Mouse (Mus musculus) heart, adult 18-20 months (tissue): ENCODE data around the gene Tmem179b. TPM values are rescaled to one million over a fixed set of nuclear protein-coding genes. Genes with fewer than 3 reads are reported as not detected.

Experiments
- DNase-seq, 2 experiments: peaks; one replicate each; pipeline ENCODE4 v3.0.0; 2021 to 2022; ENCODE audit warnings: mixed read lengths in 1 of 2
- total RNA-seq, 2 experiments: library from RNA; stranded (reverse); gene quantifications; 2 replicates each; pipeline ENCODE4 v1.2.3; 2021

The Tmem179b gene
- total RNA-seq, 2 experiments from 2014 or later = 12.0 to 12.6 TPM

DNA sequence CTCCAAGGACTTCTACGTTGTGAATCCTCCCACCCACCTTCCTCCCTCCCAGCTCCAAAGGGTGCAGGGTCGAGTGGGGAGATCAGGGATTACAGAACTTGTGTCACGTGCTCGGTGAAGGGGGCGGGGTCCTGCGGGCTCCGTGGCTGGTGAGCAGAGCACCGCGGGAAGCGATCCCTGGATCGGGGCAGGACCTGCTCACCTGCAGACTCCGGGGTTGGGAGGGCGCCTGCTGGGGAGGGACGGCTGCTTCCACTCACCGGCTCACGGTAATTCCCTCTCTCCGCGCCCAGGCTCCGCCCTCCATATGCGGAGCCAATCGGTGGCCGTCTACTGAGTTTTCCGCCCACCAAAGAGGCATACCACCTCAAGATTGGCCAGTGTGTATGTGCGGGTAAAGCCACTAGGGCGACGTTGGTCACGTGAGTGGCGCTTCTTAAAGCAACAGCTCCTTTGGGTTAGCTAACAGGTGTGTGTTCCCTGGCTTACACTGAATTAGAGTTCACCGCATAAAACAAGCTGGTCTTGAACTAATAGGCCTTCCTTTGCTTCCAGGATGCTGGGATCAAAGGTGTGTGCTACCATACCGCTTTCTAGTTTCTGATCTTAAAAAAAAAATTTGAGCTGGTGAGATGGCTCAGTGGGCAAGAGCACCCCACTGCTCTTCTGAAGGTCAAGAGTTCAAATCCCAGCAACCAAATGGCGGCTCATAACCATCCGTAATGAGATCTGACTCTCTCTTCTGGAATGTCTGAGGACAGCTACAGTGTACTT is 11.9 kb upstream of the Tmem179b start, which contains the start of gene Taf6l:
Gene Taf6l (minus strand): TSS at position 410 of the 774 bp plus-strand sequence.
- DNase-seq = peak; percentile 94 to 97

DNA sequence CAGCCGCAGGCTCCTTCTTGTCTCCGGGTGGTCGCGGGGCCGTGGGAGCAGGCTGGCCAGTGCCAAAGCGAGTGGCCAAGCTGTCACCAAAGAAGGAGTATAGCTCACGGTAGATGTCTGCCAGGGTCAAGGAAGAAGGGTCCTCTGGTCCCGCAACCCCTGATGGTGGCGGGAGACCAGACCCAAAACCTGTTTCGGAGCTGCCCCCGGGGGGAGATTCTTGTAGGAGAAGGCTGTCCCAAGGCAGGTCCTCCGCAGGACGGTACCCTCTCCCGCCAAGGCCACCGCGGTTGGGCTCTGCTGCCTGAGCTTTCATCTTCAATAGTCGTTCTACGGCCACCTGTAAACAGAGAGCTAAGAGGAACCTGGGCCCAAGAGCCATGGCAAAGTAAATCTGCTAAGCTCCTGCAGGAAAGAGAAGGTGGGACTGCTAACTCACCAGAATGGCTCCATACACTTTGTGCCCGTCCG is 719 bp upstream of the Tmem179b start:
- DNase-seq = no peak

DNA sequence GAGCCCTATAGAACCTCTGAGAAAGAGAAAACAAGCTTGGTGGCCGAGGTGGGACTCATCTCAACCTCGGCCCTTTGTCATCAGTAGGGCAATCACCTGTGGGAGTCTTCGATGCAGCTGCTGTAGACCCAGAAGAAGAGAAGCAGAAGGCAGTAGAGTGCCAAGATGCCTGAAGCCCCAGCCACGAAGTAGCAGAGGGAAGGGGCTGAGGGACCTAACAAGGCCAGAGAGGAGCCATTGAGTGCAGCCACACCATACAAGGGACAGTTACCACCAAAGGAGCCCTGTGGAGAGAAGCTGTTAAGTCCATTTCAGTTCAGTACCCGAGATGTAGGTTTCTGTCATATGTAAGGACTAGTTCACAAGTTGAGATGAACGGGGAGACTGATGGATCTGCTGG is 858 bp downstream of the Tmem179b start:
- DNase-seq = no peak

DNA sequence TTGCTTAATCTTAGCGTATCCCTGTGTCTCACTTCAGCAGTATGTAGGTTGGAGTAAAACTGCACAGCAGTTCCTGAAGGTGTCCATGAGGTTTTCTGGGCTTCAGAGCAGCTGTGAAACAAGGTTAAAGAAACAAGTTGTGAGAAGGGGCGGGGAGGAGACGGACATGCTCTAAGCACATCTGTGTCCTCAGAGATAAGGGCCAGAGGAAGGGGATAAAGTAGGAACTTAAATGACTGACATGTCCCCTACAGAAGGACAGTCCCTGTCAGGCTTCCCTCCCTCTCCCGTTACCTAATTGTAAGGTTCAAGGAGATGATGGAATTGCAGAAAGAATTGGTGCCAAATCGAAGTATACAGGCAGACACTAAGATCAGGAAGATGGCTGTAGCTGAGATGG is 1.3 kb downstream of the Tmem179b start:
- DNase-seq = no peak

DNA sequence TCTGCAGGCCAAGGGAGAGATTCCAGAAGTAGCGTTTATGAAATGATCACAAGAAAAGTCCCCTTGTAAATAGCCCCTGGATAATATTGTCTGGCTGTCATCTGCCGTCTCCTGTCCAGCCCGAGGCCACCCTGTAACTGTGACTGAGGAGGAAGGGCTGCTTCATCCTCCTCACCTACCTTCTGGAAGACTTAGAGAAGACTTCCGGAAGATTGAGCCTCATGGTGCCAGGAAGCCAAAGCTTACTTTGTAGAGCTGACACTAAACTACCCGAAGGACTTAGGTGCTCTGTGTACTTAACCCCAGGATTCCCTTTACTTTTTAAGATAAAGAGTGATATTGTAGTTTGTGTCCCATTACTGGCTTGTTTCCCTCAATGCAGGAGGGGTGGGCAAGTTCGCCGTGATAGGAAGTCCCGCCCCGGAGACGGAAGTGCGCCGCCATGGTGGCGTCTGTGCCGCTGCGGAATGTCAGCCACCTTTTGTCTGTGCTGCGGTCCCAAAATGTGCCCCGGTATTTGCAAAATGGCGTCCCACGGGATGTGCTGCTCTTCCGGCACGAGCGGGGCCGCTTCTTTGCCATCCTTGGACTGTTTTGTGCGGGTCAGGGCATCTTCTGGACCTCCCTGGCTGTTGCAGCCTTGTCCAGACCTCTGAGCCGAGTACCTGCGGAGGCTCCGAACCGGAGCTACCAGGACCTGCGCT is 3.5 kb downstream of the Tmem179b start, which contains the start of gene Tmem223:
Gene Tmem223 (plus strand): TSS at position 430 of the 704 bp plus-strand sequence.
- peak; percentile 86 to 90 for DNase-seq

DNA sequence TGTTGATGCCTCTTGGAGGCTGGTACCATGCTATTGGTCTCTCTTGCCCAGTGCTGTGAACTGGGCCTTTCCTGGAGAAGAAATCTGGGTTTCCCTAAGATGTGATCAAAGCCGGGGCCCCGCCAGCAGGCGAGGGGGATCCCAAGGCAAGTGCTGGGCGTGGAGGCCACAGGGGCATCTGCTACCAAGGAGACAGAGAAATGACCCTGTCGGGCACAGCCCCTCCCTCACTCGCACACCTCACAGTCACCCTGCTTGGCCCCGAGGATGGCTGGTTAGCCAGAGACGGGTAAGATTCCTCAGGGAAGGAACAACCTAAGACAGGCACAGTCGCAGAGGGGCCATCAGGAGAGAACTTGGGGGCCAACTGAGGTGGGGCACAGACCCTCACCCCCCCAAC is 8.7 kb downstream of the Tmem179b start:
- no peak for DNase-seq

DNA sequence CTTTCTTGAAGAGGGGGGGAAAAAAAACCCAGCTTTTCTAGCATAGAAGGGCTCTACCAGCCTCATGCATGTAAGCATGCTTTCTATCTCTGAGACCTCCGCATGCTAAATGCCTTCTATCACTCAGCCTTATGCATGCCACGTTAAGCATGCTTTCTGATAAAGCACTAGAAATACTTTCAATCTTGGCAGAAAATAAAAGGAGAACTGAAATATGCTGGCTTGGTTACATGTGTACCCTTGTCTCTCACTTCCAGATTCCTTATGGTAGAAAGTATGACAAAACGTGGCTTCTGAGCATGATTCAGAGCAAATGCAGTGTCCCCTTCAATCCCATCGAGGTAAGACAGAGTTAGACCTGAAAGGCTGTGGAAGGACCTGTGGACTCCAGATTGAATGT is 11.0 kb downstream of the Tmem179b start:
- DNase-seq = no peak

DNA sequence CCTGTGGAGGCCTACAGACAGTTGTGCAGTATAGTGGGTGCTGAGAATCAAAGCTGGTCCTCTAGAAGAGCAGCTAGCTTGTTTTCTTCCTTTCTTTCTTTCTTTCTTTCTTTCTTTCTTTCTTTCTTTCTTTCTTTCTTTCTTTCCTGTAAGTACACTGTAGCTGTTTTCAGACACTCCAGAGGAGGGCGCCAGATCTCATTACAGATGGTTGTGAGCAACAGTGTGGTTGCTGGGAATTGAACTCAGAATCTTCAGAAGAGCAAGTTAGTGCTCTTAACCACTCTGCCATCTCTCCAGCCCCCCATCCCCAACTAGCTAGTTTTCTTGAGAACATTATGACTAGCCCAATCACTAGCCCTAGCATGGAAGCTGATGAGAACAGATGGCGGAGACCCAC is 13.5 kb downstream of the Tmem179b start:
- DNase-seq = no peak

DNA sequence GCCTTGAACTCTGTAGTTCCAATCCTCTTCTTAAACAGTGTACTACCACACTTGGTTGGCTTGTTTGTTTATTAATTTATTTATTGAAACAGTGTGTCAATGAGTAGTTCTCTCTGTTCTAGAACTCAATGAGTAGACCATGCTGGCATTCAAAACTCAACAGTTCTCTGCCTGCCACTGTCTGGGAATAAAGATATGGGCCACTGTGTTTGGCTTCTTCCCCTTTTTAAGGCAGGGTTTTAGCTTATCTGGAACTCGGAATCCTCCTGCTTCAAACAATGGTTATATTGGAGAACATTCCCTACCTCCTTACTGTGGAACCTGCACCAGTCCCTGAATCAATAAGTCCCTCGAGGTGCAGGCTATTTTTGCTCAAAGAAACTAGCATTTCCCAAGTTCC is 15.4 kb downstream of the Tmem179b start:
- DNase-seq = no peak

DNA sequence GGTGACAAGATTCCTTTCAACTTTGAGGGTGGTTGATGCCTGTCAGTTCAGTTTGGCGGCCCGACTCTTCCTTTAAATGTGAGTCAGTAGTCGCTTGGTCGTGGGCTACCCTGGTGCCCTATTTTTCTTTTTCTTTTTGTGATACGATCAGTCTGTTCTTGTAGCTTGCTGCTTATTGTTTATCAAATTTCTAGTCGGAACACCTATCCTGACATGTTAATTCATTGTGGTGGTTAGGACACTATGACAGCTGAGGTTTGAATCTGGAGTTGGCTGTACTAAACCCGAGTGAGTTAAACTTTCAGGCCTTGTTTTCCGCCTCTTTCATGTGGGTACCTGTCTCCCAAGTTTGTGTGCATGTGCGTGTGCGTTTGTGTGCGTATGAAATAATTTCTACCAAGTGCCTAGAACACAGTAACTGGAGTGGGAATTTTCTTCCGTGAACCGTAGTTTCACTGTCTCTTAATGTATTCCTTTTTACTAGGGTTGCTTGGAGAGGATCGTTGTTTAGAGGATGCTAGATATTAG is 16.7 kb downstream of the Tmem179b start:
- DNase-seq = no peak

DNA sequence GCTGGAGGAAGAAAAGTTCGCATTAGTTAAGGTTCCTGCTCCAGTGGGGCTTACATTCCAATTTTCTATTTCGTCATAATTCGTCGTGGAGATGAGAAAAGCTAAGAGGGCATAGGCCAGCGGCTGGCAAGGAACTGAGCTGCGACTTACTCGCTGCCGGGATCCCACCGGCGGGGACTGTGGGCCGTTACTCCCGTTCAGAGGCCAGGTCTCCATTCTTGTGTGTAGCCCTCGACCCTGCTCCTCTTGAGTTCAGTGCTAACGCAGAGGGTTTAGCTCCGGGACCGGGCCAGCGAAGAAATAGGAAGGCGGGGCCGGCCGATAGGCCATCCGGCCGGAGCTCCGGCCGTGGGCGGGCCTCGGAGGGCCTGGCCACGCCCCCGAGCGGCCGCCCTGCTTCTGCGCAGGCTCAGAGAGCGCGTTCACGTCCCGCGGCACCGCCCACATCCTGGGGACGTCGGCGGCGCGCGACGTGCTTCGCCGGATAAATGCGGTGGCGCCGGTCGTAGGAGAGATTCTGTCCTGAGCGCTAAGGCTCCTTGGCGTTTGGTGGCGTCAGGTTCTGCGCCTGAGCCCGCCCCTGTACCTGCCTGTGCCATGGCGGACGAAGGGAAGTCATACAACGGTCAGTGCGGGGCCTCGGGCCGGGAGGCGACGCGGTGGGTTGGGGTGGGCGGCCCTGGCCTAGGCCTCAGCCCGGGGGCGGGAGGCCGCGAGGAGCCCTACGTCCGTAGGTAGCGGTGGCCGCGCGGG is 17.5 kb downstream of the Tmem179b start, which contains the start of gene Nxf1:
Gene Nxf1 (plus strand): TSS at position 439 of the 753 bp plus-strand sequence.
- peak; percentile 93 to 95 for DNase-seq

DNA sequence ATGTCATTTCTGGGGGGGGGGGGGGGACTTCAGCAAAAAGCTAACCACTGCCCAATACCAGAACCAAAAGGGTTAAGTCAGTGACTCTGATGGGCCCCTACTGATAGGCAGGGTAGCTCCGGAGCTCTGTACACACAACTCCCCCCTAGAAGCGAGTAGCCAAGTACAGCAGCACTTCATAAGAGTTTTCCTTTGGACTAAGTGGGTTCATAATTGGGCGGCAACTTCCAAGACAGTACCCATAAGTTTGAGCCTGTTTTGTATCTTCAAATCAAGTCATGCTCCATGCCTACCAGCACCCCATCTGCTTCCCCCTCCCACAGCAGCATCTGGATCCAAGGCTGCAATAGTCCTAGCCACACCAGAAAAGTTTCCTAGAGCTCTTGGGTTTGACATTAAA is 18.6 kb downstream of the Tmem179b start:
- no peak for DNase-seq

DNA sequence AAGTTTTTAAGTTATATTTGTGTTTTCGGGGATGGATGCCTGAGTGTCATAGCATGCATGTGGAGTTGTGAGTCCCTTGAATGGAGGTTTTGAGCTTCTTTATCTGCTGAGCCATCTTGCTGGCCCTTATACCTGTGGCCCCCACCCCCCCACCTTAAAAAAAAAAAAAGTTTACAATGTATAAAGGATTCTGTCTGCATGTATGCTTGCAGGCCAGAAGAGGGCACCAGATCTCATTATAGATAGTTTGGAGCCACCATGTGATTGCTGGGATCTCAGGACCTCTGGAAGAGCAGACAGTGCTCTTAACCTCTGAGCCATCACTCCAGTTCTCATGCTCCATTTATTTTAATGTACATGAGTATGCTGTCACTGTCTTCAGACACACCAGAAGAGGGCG is 26.9 kb downstream of the Tmem179b start:
- DNase-seq = no peak

DNA sequence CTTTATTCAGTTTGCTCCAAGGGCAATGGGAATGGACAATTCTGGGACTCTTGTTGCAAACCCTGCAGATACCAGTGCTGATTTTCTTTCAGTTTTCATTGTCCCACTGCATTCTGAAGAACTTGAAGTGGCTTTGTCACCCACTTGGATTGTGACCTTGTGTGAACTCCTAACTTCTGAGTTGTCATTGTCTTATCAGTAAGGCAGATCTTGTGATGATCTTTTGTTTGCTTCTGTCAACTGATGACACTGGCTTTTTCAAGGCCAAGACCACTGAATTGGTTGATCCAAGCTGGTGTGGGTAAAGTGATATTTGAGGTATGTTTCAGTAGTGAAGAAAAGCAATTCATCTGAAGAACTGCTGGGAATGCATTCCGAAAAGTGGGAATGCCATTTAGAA is 28.9 kb downstream of the Tmem179b start:
- DNase-seq = no peak

DNA sequence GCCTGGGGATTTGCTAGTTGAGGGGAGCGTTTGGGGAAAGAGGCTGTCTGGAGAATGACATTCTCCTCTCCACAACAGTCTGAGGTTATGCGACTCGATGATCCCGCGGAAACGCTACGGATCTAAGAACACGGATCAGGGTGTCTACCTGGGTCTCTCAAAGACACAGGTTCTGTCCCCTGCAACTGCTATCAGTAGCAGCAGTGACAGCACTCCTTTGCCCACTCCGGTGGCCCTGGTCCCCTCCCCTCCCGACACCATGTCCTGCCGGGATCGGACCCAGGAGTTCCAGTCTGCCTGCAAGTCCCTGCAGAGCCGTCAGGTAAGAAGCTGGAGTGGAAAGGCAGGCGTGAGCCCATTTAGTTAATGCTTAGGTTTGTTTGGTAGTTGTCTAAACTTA is 32.1 kb downstream of the Tmem179b start:
- no peak for DNase-seq

DNA sequence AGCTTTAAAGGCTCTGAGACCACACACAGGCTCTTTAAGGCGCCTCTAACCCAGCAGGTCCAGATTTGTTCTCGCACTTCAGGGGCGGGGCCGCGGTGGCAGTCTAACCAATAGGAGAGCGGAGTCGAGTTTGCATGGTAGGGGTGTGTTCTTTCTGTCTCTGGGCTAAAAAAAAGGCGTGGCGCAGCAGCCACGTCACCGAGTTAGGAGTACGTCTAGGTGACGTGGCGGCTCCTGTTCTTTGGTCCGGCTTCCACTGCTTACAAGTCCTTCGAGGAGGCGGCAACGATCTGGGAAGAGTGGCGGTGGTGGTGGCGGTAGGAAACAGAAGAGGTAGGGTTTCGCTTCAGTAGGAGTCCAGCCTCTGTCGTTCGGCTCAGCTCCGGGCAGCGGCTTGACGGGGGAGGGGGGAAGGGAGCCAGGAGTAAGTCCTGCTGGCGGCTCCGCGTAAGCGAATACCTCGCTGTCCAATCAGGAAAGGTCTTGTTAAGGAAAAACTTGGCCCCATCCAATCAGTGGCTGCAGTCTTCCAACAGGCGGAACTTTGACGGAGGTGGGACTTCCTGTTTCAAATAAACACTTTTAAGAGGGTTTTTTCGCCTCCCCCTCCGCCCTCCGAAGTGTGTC is 32.9 kb downstream of the Tmem179b start, which contains the start of gene Stx5a:
Gene Stx5a (plus strand): TSS at position 171 of the 627 bp plus-strand sequence.
- peak; percentile 96 to 98 for DNase-seq

DNA sequence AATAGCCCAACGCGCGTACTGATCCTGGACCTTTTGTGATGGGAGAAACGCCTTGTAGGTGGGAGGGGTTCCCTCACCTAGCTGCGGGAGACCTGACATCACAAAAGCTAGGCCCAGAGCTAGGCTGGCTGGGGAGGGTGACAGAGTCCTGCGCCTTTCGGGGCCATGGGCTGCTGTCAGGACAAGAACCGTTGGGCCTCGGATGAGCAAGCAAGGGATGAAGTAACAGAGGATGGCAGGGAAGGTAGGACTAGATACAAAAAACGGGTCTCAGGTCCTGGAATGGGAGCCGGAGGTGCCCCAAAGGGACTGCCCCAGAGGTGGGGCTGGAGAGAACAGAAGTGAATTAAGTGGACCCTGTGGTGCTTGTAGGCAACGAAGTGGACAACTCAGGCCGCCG is 33.7 kb downstream of the Tmem179b start, which contains the start of gene 1700092M07Rik:
Gene 1700092M07Rik (plus strand): TSS at position 116 of the 400 bp plus-strand sequence.
- peak in 1 of 2 experiments; percentile 8 for DNase-seq

DNA sequence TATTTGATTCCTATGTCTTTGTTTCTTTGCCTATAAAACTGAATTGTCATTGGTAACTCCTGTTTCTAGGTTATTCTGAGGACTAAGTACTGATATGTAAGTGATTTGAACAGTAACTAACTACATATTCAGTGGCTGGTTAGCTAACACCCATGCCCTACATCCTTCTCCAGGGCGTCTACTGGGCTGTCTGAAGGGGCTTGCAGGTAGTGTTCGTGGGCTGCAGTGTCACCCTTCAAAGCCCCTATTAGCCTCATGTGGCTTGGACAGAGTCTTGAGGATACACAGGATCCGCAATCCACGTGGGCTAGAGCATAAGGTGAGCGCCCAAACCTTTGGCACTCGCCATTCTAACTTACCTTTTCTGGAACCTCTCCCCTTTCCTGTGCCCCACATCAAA is 34.6 kb downstream of the Tmem179b start:
- no peak for DNase-seq

DNA sequence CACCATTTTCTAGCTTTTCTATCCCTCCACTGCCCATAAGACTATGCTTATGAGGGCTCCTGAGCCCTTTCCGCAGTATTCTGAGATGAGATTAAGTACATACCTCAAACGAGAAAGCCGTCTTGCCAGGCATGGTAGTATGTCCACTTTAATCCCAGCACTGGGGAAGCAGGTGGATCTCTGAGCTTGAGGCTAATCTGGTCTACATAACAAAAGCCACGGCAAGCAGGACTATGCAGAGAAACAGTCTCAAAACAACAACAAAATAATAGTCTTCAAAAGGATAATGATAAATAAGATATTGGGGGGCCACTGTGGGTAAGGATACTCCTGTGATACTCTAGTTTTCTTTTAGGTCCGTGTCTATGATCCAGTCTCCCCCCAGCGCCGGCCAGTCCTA is 35.4 kb downstream of the Tmem179b start:
- no peak for DNase-seq

DNA sequence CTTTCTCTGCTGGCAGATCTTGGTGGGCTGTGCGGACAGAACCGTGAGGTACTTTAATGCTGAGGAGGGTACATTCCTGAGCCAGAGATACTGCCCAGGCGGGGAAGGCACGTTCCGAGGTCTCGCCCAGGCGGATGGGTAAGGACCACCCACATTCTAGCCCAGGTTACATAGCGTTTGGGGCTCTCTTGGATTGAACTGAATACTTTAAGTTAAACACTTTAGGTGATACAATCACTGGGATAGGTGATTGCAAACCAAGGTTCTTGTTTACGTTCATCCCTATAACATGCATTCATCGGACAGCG is 38.2 kb downstream of the Tmem179b start:
- no peak for DNase-seq

DNA sequence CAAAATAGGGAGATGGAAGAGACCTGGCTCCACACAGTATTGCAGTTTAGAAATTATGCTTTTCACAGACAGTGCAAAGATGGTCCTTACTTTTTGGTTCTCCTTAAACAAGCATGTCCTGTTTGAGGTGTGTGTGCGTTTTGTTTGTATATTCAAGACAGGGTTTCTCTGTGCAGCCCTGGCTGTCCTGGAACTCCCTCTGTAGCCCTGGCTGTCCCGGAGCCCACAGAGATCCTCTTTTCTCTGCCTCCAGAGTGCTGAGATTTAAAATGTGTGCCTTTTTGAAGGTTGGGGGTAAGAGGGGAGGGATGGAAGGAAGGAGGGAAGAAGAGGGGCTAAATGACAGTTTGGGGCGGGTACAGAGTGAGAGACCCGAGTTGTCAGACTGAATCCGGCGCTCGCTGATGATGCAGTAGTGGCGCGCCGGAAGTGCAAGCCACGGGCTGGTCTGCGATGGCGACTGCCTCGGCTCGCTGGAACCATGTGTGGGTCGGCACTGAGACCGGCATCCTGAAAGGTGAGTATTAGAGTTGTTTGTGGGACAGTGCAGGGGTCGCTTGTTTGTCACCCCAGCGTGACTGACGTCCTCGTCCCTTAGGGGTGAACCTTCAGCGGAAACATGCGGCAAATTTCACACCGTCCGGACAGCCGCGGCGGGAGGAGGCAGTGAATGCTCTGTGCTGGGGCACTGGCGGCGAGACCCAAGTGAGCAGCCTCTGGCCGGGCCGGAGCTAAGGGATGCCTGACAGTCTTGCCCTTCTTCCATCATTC is 38.7 kb downstream of the Tmem179b start, which contains the start of gene Wdr74:
Gene Wdr74 (plus strand): TSS at position 439 of the 771 bp plus-strand sequence.
- peak; percentile 93 to 96 for DNase-seq
